Mouse (Mus musculus) E14TG2a.4 (cell line): ENCODE results near the gene Als2.

Source experiments
- CTCF ChIP-seq: conservative IDR thresholded peaks from 2 replicates; pipeline ENCODE4 v1.5.1; 2014; ENCODE audit warnings: low read length
- NANOG ChIP-seq: IDR thresholded peaks from 2 replicates; pipeline ENCODE4 v1.6.1; 2014; ENCODE audit warnings: borderline replicate concordance, low read length, mixed read lengths
- POU5F1 ChIP-seq: IDR thresholded peaks from 2 replicates; pipeline ENCODE4 v1.6.1; 2014; ENCODE audit warnings: low read length, borderline replicate concordance

- TF ChIP-seq CTCF (peak; percentile 53), POU5F1 (no peak), NANOG (no peak)
Measured at GRCm38 (mm10) chr1:59142809-59143208, 94.2 kb downstream of the Als2 start.
